Mouse (Mus musculus): ENCODE measurements around the gene Foxn3.

Gene Foxn3

GRCm38 (mm10) chr12:99304056-99304455 is 259.3 kb downstream of the Foxn3 start:
- DNase-seq (ENCODE audit: low read depth in 2 of 2, low spot score in 2 of 2): no peak

- DNase-seq (ENCODE audit: low read depth in 2 of 2, low spot score in 2 of 2): no peak
Measured at GRCm38 (mm10) chr12:99303581-99303980, 259.8 kb downstream of the Foxn3 start.

- DNase-seq (ENCODE audit: low read depth in 2 of 2, low spot score in 2 of 2): no peak
Measured at GRCm38 (mm10) chr12:99299900-99300299, 263.5 kb downstream of the Foxn3 start.

DNA sequence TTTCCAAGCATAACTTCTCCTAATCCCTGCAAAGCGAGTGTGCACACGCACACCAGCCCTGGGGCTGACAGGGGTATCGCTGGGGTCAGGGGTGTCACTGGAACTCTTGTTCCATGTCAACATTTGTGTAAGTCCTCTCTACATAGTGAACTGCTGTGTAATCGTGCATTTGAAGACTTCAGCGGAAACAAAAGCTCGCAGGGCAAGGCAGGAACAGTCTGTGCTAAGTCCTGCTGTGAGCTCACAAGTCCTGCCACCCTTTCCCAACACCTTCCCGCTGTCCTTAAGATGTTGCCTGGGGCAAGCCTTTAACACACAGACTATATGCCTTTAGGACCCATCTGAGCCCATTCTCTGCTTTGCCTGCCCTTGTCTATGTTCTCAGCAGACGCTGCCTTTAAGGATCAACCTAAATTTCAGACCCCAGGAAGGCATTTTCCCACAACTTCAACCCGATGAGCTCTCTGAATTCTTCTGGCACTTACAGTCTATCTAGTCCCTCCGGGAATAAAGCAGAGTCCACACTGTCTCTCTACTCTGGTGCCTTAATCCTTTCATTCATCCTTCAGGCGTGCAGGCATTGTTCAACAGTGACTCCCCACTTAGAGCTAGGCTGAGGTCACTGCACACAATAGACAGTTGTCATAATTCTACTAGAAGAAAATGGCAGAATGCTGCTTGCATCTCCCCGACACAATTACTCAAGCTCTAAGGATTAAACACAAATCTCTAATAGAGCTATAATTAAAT is 264.4 kb downstream of the Foxn3 start:
- no peak for DNase-seq (ENCODE audit: low read depth in 2 of 2, low spot score in 2 of 2)

DNA sequence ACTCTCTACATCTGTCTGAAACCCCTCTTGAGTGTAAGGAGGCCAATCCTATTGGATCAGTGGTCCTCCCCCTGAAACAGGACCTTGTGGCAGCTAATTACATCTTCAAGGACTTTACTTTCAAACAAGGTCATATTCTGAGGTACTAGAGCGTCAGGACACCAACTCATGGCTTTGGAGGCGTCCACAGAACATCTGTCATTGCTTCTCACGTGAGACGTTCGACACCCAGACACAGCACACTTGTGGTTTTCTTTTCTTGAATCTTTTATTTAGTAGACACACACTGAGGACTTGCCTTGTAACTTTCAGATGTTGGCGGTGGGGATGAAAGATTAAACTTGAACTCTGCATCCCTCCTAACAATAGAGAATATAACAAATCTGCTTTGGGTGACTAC is 265.1 kb downstream of the Foxn3 start:
- DNase-seq (ENCODE audit: low read depth in 2 of 2, low spot score in 2 of 2): no peak

- no peak for DNase-seq (ENCODE audit: low read depth in 2 of 2, low spot score in 2 of 2)
Measured at GRCm38 (mm10) chr12:99297792-99298191, 265.6 kb downstream of the Foxn3 start.

DNA sequence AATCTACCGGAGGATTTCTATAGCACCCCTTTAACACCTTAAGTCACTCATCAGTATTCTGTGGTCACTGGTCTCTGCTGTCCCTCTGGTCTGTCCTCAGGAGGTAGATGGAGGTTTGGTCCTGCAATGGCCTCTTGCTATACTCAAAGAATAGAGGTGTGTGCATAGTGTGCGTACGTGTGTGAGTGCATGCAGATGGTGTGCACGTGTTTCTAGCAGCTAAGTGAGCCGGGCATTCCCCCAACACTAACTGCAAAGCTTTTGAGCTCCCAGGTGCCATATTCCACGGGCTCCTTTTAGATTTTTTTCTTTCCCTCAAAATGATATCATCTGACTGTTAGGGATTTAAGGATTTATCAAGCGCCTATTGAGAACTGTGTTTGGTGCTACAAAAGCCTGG is 269.9 kb downstream of the Foxn3 start:
- DNase-seq (ENCODE audit: low read depth in 2 of 2, low spot score in 2 of 2): no peak

- no peak for DNase-seq (ENCODE audit: low read depth in 2 of 2, low spot score in 2 of 2)
Measured at GRCm38 (mm10) chr12:99292152-99292551, 271.2 kb downstream of the Foxn3 start.

- DNase-seq (ENCODE audit: low read depth in 2 of 2, low spot score in 2 of 2): no peak
Measured at GRCm38 (mm10) chr12:99287081-99287480, 276.3 kb downstream of the Foxn3 start.

DNA sequence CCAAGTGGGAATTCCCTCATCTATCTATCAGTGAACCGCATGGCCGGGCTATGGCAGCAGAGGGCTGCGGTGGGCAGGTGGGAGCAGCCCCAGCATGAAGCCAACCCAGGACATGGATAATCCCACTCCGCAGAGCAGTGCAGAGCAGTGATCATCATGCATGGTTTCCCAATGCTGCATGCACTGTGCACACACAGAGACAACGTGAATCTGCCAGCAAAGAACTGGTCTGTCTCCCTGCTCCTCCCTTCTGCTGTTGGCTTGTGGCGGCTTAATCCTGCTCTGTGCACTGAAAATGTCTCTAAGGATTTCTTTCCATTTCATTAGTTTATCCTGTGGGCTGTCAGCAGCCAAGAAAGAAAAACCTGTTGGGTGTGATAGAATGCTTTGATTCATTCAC is 276.7 kb downstream of the Foxn3 start:
- DNase-seq (ENCODE audit: low read depth in 2 of 2, low spot score in 2 of 2): no peak

GRCm38 (mm10) chr12:99285656-99286055 is 277.7 kb downstream of the Foxn3 start:
- no peak for DNase-seq (ENCODE audit: low read depth in 2 of 2, low spot score in 2 of 2)

DNA sequence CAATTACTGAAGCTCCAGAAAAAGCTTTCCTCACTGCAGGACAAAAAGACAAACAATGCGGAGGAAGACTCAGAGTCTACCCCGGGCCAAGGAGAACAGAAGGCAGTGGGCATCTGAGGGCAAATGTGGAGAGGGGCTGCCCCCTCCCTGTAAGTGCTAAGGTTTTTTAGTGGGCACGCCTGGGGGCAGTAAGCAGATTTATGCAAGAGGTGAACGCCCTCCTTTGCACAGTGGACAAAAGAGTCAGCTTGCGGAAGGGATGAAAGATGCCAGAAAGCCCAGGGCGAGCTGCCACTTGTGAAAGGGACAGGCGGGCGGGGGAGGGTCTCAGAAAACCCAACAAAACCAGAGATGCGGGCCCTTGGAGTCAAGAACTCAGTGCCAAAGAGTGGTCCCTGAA is 278.2 kb downstream of the Foxn3 start:
- DNase-seq (ENCODE audit: low read depth in 2 of 2, low spot score in 2 of 2): no peak

GRCm38 (mm10) chr12:99284419-99285069 is 278.8 kb downstream of the Foxn3 start:
- no peak for DNase-seq (ENCODE audit: low read depth in 2 of 2, low spot score in 2 of 2)

DNA sequence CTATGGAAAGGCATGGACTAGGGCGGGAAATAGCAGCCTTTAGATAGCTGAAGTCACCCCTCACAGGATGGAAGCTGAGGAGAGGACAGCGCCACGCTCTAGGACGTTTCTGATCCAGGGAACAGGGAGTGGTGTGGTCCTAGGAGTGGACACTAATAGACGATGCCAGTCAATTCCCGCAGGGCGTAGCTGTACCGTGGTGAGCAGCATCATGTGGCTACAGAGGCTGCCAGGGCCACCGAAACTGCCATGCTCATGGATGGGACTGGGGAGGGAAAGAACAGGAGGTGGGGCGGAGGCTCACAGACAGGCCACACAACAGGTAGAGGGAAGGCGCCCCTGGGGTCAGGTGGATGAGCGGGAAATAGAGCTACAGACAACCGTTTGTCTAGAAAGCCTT is 282.6 kb downstream of the Foxn3 start:
- no peak for DNase-seq (ENCODE audit: low read depth in 2 of 2, low spot score in 2 of 2)

DNA sequence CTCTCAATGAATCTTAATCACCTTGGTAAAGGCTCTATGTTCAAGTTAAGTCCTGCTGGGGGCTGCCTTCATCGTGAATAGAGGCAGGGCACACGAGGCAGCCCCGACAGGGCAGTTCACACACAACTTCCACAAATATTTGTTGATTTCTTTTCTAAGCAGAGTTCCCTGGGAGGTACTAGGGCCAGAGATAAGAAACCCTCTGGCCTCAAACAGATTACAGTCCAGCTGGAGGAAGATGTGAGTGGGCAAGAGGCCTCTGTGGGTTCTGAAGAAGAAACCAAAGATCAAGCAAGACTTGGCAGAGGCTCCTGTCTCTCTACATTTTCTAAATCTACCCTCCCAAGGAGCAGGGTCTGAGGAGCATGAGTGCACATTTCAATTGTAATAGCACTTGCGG is 283.1 kb downstream of the Foxn3 start:
- DNase-seq (ENCODE audit: low read depth in 2 of 2, low spot score in 2 of 2): no peak

- DNase-seq (ENCODE audit: low read depth in 2 of 2, low spot score in 2 of 2): no peak
Measured at GRCm38 (mm10) chr12:99279426-99279825, 284.0 kb downstream of the Foxn3 start.

GRCm38 (mm10) chr12:99274589-99274988 is 288.8 kb downstream of the Foxn3 start:
- DNase-seq (ENCODE audit: low read depth in 2 of 2, low spot score in 2 of 2): no peak

- no peak for DNase-seq (ENCODE audit: low read depth in 2 of 2, low spot score in 2 of 2)
Measured at GRCm38 (mm10) chr12:99269396-99269795, 294.0 kb downstream of the Foxn3 start.

GRCm38 (mm10) chr12:99268954-99269353 is 294.4 kb downstream of the Foxn3 start:
- no peak for DNase-seq (ENCODE audit: low read depth in 2 of 2, low spot score in 2 of 2)

GRCm38 (mm10) chr12:99267732-99268131 is 295.6 kb downstream of the Foxn3 start:
- no peak for DNase-seq (ENCODE audit: low read depth in 2 of 2, low spot score in 2 of 2)

DNA sequence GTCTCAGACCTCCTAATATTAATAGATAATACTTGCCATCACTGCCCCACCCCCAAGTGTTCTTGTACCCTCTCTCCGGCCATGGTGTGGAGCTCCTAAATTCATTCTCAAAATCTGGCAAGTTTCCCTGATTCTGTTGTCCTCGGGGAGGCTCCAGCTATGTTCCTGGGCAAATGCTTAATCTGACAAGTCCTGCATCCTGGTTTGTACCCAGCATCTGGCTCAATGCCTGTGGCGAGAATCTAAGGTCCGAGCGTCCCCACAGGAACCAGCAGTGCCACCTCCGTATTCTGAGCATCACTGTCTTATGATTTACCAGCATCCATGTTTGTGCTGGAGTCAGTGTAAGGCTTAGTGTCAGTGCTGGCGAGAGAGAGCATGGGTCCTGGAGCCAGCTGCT is 296.9 kb downstream of the Foxn3 start:
- DNase-seq (ENCODE audit: low read depth in 2 of 2, low spot score in 2 of 2): no peak

DNA sequence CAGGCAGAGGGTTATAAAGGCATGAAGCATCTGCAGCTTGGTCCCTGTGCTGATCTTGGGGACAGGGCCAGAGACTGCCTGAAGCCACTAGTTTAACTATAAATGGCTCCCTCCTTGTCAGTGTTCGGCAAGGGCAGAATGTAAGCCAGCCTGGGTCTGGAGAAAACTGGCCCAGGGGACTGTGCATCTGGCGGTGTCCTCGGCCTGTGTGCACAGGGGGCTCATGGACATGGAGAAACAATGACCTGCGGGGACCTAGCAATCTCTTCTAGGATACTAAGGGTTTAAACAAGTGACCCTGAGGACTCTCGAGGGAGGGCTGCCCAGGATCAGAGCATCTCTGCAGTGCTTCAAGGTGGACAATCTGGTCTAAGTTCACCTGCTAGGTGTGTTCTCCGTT is 297.6 kb downstream of the Foxn3 start:
- no peak for DNase-seq (ENCODE audit: low read depth in 2 of 2, low spot score in 2 of 2)

GRCm38 (mm10) chr12:99264386-99264785 is 299.0 kb downstream of the Foxn3 start:
- DNase-seq (ENCODE audit: low read depth in 2 of 2, low spot score in 2 of 2): no peak
